ENCODE assay signal across 14 mouse cellular contexts in the genomic region with DNA sequence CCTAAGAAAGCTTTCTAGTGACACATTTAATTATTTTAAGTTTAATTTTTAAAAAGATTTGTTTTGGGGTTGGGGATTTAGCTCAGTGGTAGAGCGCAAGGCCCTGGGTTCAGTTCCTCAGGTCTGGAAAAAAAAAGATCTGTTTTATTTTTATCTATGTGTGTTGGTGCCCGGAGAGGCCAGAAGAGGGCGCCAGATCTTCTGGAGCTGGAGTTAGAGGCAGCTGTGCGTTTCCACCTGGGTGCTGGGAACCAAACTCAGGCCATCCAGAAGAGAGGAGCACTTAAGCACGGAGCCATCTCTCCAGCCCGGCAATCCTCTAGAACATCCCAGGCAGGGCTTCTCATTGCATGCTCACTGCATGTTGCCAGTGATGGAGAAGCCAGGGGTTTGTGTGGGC. TPM values are rescaled to one million over a fixed set of nuclear protein-coding genes. Genes with fewer than 3 reads are reported as not detected.
A peak's percentile ranks its signal among the peaks of the same experiment; 100 is the strongest.
DNase-seq lines count a peak whose midpoint lies in the region; ATAC-seq and TF ChIP-seq lines count a peak whose summit lies in the region.
"Had no signal": no experiment of that assay in that cellular context is flagged by ENCODE, and none has a peak within 500 bp of the region (broad histone marks: within the 10 kb centered on the region; RNA-seq: fewer than 3 reads in every experiment).

No protein-coding gene starts in this region.

- no peaks in the 10 kb centered on the region for H3K9me3 ChIP-seq in forebrain, embryonic 15.5 days
- H3K9me3 ChIP-seq: kidney, embryonic 15.5 days; liver, embryonic 13.5 days had no signal

- peaks cover 3% of the 10 kb centered on the region for H3K36me3 ChIP-seq in testis, adult 2 months (ENCODE audit: control insufficient read depth, insufficient read depth, low read length)
- peaks cover 54% of the 10 kb centered on the region for H3K36me3 ChIP-seq in forebrain, embryonic 15.5 days

- no peak overlapping the region for H3K27ac ChIP-seq in layer of hippocampus, adult 2 months
- no peak overlapping the region for H3K27ac ChIP-seq in testis, adult 2 months (ENCODE audit: control insufficient read depth, insufficient read depth, low read depth, low read length)
- H3K27ac ChIP-seq in bone marrow, adult 2 months (ENCODE audit: control insufficient read depth, insufficient read depth, low read depth, low read length, poor library complexity), result no peak overlapping the region
- H3K27ac ChIP-seq in forebrain, embryonic 15.5 days (replicated peaks), result no peak overlapping the region
- H3K27ac ChIP-seq: hindbrain, embryonic 14.5 days; kidney, embryonic 15.5 days; liver, embryonic 13.5 days had no signal

- no peak overlapping the region for H3K4me2 ChIP-seq in forebrain, embryonic 15.5 days (replicated peaks)
- H3K4me2 ChIP-seq: hindbrain, embryonic 14.5 days; kidney, embryonic 15.5 days; liver, embryonic 13.5 days had no signal

- no peak for ATAC-seq in forebrain, embryonic 15.5 days (replicated peaks)
- ATAC-seq: midbrain, embryonic 16.5 days had no signal

- no peak for DNase-seq in layer of hippocampus, adult 2 months (ENCODE audit: low spot score in 2 of 2)
- DNase-seq in layer of hippocampus, postnatal 25 days (ENCODE audit: extremely low spot score in 1 of 2, low spot score in 1 of 2), result no peak
- no peak for DNase-seq in testis, postnatal 14 days (ENCODE audit: low spot score)
- DNase-seq in embryo, embryonic 10 days (ENCODE audit: low spot score), result no peak
- DNase-seq: adrenal gland, postnatal 25 days; cerebellum, adult 11-12 months; gastrocnemius, postnatal 36 days; liver, embryonic 13.5 days had no signal

- no peak overlapping the region for H3K9ac ChIP-seq in forebrain, embryonic 15.5 days (replicated peaks)
- H3K9ac ChIP-seq: hindbrain, embryonic 14.5 days; kidney, embryonic 15.5 days; liver, embryonic 13.5 days had no signal

- TF ChIP-seq CTCF in layer of hippocampus, adult 2 months (conservative IDR thresholded peaks at IDR 0.05), result peak; percentile 47
- peak; percentile 33; the same call in 1 of the 2 replicates for TF ChIP-seq CTCF in testis, adult 2 months (IDR thresholded peaks at IDR 0.05; ENCODE audit: control insufficient read depth, insufficient read depth, insufficient replicate concordance, low read depth, low read length)
- peak; percentile 37; the same call in 1 of the 2 replicates for TF ChIP-seq CTCF in bone marrow, adult 2 months (IDR thresholded peaks at IDR 0.05; ENCODE audit: control insufficient read depth, insufficient read depth, low read length)

- 90% methylated on average over 6 of the region's 6 CpGs for WGBS in bone marrow, adult 2 months
- 88% methylated on average over 6 of the region's 6 CpGs for WGBS in forebrain, embryonic 15.5 days

- no peaks in the 10 kb centered on the region for H3K27me3 ChIP-seq in testis, adult 2 months (ENCODE audit: control insufficient read depth, insufficient read depth, low read length)
- no peaks in the 10 kb centered on the region for H3K27me3 ChIP-seq in forebrain, embryonic 15.5 days
- H3K27me3 ChIP-seq: kidney, embryonic 15.5 days; liver, embryonic 13.5 days had no signal

- H3K4me1 ChIP-seq in testis, adult 2 months (ENCODE audit: control insufficient read depth, insufficient read depth, low read length), result no peaks in the 10 kb centered on the region
- H3K4me1 ChIP-seq in bone marrow, adult 2 months (ENCODE audit: control insufficient read depth, insufficient read depth, low read length), result no peaks in the 10 kb centered on the region
- H3K4me1 ChIP-seq in forebrain, embryonic 15.5 days, result no peaks in the 10 kb centered on the region
- H3K4me1 ChIP-seq: kidney, embryonic 15.5 days had no signal

- H3K4me3 ChIP-seq in layer of hippocampus, adult 2 months, result no peak overlapping the region
- H3K4me3 ChIP-seq in testis, adult 2 months (ENCODE audit: control insufficient read depth, low read depth, low read length), result no peak overlapping the region
- no peak overlapping the region for H3K4me3 ChIP-seq in bone marrow, adult 2 months (replicated peaks; ENCODE audit: control insufficient read depth, low read depth, low read length)
- no peak overlapping the region for H3K4me3 ChIP-seq in forebrain, embryonic 15.5 days
- H3K4me3 ChIP-seq: kidney, embryonic 15.5 days; liver, embryonic 13.5 days had no signal

- TF ChIP-seq POLR2A in testis, adult 2 months (IDR thresholded peaks at IDR 0.05; ENCODE audit: control insufficient read depth, low read depth, low read length), result no peak
- no peak for TF ChIP-seq POLR2A in bone marrow, adult 2 months (IDR thresholded peaks at IDR 0.05; ENCODE audit: borderline replicate concordance, control insufficient read depth, low read depth, low read length)

RNA-seq across cellular contexts. Expression of a gene that starts 9.7 kb away (rescaled TPM):
- total RNA-seq in layer of hippocampus, adult 2 months (2021), result 100 to 1,000 TPM; 245 to 254 TPM
- total RNA-seq in layer of hippocampus, postnatal 25 days (2021), result 100 to 1,000 TPM; 222 to 256 TPM
- 134 and 160 TPM in 2 replicates for polyA plus RNA-seq in testis, adult 2 months (2012; rRNA removed)
- 35.7 and 48.1 TPM in 2 replicates for polyA plus RNA-seq in bone marrow, adult 2 months (2011; ENCODE audit: insufficient read depth, insufficient read length, low replicate concordance, missing spikeins)
- 89.6 and 98.5 TPM in 2 replicates for polyA plus RNA-seq in forebrain, embryonic 15.5 days (2015; fragmentation: Nextera tagmentation; extraction: Ambion mirVana)

RNA-seq across cellular contexts. Expression of a gene that starts 11.8 kb away (rescaled TPM):
- 10 to 100 TPM; 93.1 to 93.5 TPM for total RNA-seq in layer of hippocampus, adult 2 months (2021)
- 100 to 1,000 TPM in 1 of 2 experiments, 10 to 100 TPM in 1; 92.3 to 104 TPM for total RNA-seq in layer of hippocampus, postnatal 25 days (2021)
- polyA plus RNA-seq in testis, adult 2 months (2012; rRNA removed), result 156 and 177 TPM in 2 replicates
- polyA plus RNA-seq in bone marrow, adult 2 months (2011; ENCODE audit: insufficient read depth, insufficient read length, low replicate concordance, missing spikeins), result 31.4 and 64.8 TPM in 2 replicates
- 178 and 183 TPM in 2 replicates for polyA plus RNA-seq in forebrain, embryonic 15.5 days (2015; fragmentation: Nextera tagmentation; extraction: Ambion mirVana)

RNA-seq across cellular contexts. Expression of a gene that starts 51.4 kb away (rescaled TPM):
- 1 to 10 TPM; 1.9 to 3.2 TPM for total RNA-seq in layer of hippocampus, adult 2 months (2021)
- total RNA-seq in layer of hippocampus, postnatal 25 days (2021), result 1 to 10 TPM; 1.9 to 3.1 TPM
- polyA plus RNA-seq in testis, adult 2 months (2012; rRNA removed), result 0.13 and 0.61 TPM in 2 replicates
- polyA plus RNA-seq in bone marrow, adult 2 months (2011; ENCODE audit: insufficient read depth, insufficient read length, low replicate concordance, missing spikeins), result 1.2 TPM in 1 of 2 replicates, not detected in the other
- polyA plus RNA-seq in forebrain, embryonic 15.5 days (2015; fragmentation: Nextera tagmentation; extraction: Ambion mirVana), result 1.4 and 2.2 TPM in 2 replicates
